Mouse (Mus musculus) urinary bladder, postnatal 4 days (tissue): ENCODE measurements around the gene Clybl.

Experiments
- DNase-seq, 2 experiments: peaks; one replicate each; pipeline ENCODE4 v3.0.0; 2021 to 2022; ENCODE audit warnings: low spot score in 2 of 2

Clybl gene

GRCm38 (mm10) chr14:122181078-122181814 is at the start of gene Clybl:
TSS of gene Clybl (plus strand) at chr14:122181704.
- DNase-seq: peak; percentile 94 to 96

GRCm38 (mm10) chr14:122136368-122136928 is 45.1 kb upstream of the Clybl start:
- DNase-seq: no peak

GRCm38 (mm10) chr14:122137234-122137633 is 44.3 kb upstream of the Clybl start:
- DNase-seq: no peak

GRCm38 (mm10) chr14:122140126-122140525 is 41.4 kb upstream of the Clybl start:
- no peak for DNase-seq

- no peak for DNase-seq
Measured at GRCm38 (mm10) chr14:122143585-122144269, 37.8 kb upstream of the Clybl start.

GRCm38 (mm10) chr14:122145374-122145773 is 36.1 kb upstream of the Clybl start:
- DNase-seq: no peak

- no peak for DNase-seq
Measured at GRCm38 (mm10) chr14:122150616-122151015, 30.9 kb upstream of the Clybl start.

- DNase-seq: no peak
Measured at GRCm38 (mm10) chr14:122157738-122158137, 23.8 kb upstream of the Clybl start.

GRCm38 (mm10) chr14:122160916-122161315 is 20.6 kb upstream of the Clybl start:
- DNase-seq: no peak

GRCm38 (mm10) chr14:122168912-122169311 is 12.6 kb upstream of the Clybl start:
- DNase-seq: no peak

GRCm38 (mm10) chr14:122170202-122170781 is 11.2 kb upstream of the Clybl start:
- no peak for DNase-seq

- no peak for DNase-seq
Measured at GRCm38 (mm10) chr14:122171031-122171430, 10.5 kb upstream of the Clybl start.

- DNase-seq: no peak
Measured at GRCm38 (mm10) chr14:122176263-122176798, 5.2 kb upstream of the Clybl start.

- DNase-seq: no peak
Measured at GRCm38 (mm10) chr14:122179262-122179661, 2.2 kb upstream of the Clybl start.

GRCm38 (mm10) chr14:122181815-122182157 is 282 bp downstream of the Clybl start:
- no peak for DNase-seq

GRCm38 (mm10) chr14:122182220-122182619 is 716 bp downstream of the Clybl start:
- DNase-seq: no peak

- no peak for DNase-seq
Measured at GRCm38 (mm10) chr14:122183974-122184373, 2.5 kb downstream of the Clybl start.

GRCm38 (mm10) chr14:122188250-122188649 is 6.7 kb downstream of the Clybl start:
- no peak for DNase-seq

- DNase-seq: no peak
Measured at GRCm38 (mm10) chr14:122189901-122190300, 8.4 kb downstream of the Clybl start.

- DNase-seq: no peak
Measured at GRCm38 (mm10) chr14:122190527-122190926, 9.0 kb downstream of the Clybl start.

GRCm38 (mm10) chr14:122190941-122191510 is 9.5 kb downstream of the Clybl start:
- no peak for DNase-seq

- no peak for DNase-seq
Measured at GRCm38 (mm10) chr14:122194630-122195029, 13.1 kb downstream of the Clybl start.
